Mouse (Mus musculus) midbrain, embryonic 13.5 days (tissue): ENCODE measurements at regions not wholly inside any gene's neighbourhood (a gene's known extent, or its start where the extent isn't known, plus 50 kb on each side); places are given as distances from the start of the nearest gene placed in this dataset.
A peak's percentile ranks its signal among the peaks of the same experiment; 100 is the strongest.
"Not testable (repeated sequence)": the region's sequence is repeated elsewhere in the genome, so short reads cannot be mapped to it uniquely, and the experiment has no call there.

Experiments used
- ATAC-seq: fragments of 200-750 bp; cut with Nextera tagmentation; 2 replicates; pipeline ENCODE4 v1.8.0; 2017; ENCODE audit warnings: mild to moderate bottlenecking, moderate TSS enrichment, moderate library complexity
- H3K27ac ChIP-seq: fragments of 300-500 bp; sonication (generic); 2 replicates; pipeline ENCODE4 v1.5.1; 2015; ENCODE audit warnings: inconsistent platforms, mild to moderate bottlenecking, moderate library complexity
- H3K27me3 ChIP-seq: fragments of 300-500 bp; sonication (generic); 2 replicates; pipeline ENCODE4 v1.6.1; 2015; ENCODE audit warnings: mild to moderate bottlenecking, inconsistent platforms
- H3K36me3 ChIP-seq: fragments of 300-500 bp; sonication (generic); 2 replicates; pipeline ENCODE4 v1.6.1; 2015; ENCODE audit warnings: mild to moderate bottlenecking, inconsistent platforms
- H3K4me1 ChIP-seq: fragments of 300-500 bp; sonication (generic); replicated peaks from 2 replicates; pipeline ENCODE4 v1.6.1; 2015; ENCODE audit warnings: inconsistent platforms
- H3K4me2 ChIP-seq: fragments of 300-500 bp; sonication (generic); replicated peaks from 2 replicates; pipeline ENCODE4 v1.6.1; 2015; ENCODE audit warnings: moderate library complexity, mild to moderate bottlenecking, inconsistent platforms
- H3K4me3 ChIP-seq: fragments of 300-500 bp; sonication (generic); replicated peaks from 2 replicates; pipeline ENCODE4 v1.5.1; 2015; ENCODE audit warnings: mild to moderate bottlenecking, inconsistent platforms
- H3K9ac ChIP-seq: fragments of 300-500 bp; sonication (generic); replicated peaks from 2 replicates; pipeline ENCODE4 v1.6.1; 2015; ENCODE audit warnings: mild to moderate bottlenecking, inconsistent platforms
- H3K9me3 ChIP-seq: fragments of 300-500 bp; sonication (generic); 2 replicates; pipeline ENCODE4 v1.6.1; 2016; ENCODE audit warnings: mild to moderate bottlenecking, inconsistent platforms
- WGBS: fragments of 180-500 bp; shearing (Covaris S2); methylation state at CpG from one replicate; pipeline ENCODE4 v1.1.7; 2015; 5-methylcytosine and 5-hydroxymethylcytosine counted together

- no peak for ATAC-seq
- no peak overlapping the region for H3K4me3 ChIP-seq
- H3K4me1 ChIP-seq, result no peaks in the 10 kb centered on the region
- H3K27ac ChIP-seq, result no peak overlapping the region
- H3K9ac ChIP-seq, result no peak overlapping the region
- H3K27me3 ChIP-seq, result no peaks in the 10 kb centered on the region
- H3K36me3 ChIP-seq, result no peaks in the 10 kb centered on the region
- H3K9me3 ChIP-seq, result no peaks in the 10 kb centered on the region
- H3K4me2 ChIP-seq, result no peak overlapping the region
- 82% methylated on average over 12 of the region's 12 CpGs for WGBS
These were observed 58.3 kb downstream of the Vcpkmt start for GRCm38 (mm10) chr12:69524337-69525035.

- no peak for ATAC-seq
- H3K27ac ChIP-seq, result no peak overlapping the region
- H3K9ac ChIP-seq, result no peak overlapping the region
- H3K4me2 ChIP-seq, result no peak overlapping the region
- H3K27me3 ChIP-seq, result no peaks in the 10 kb centered on the region
- H3K36me3 ChIP-seq, result no peaks in the 10 kb centered on the region
- H3K9me3 ChIP-seq, result no peaks in the 10 kb centered on the region
- WGBS, result 94% methylated on average over 2 of the region's 2 CpGs
- H3K4me3 ChIP-seq, result no peak overlapping the region
- no peaks in the 10 kb centered on the region for H3K4me1 ChIP-seq
These were observed 63.0 kb downstream of the Vcpkmt start for GRCm38 (mm10) chr12:69519869-69520268.

- 80% methylated on average over 2 of the region's 2 CpGs for WGBS
- no peak overlapping the region for H3K27ac ChIP-seq
- H3K4me1 ChIP-seq, result no peaks in the 10 kb centered on the region
- H3K4me2 ChIP-seq, result no peak overlapping the region
- H3K4me3 ChIP-seq, result no peak overlapping the region
- no peaks in the 10 kb centered on the region for H3K9me3 ChIP-seq
- H3K36me3 ChIP-seq, result no peaks in the 10 kb centered on the region
- no peak overlapping the region for H3K9ac ChIP-seq
- no peaks in the 10 kb centered on the region for H3K27me3 ChIP-seq
- no peak for ATAC-seq
These were observed 63.8 kb downstream of the Vcpkmt start for GRCm38 (mm10) chr12:69519028-69519427.

GRCm38 (mm10) chr12:69517616-69518015 is 65.2 kb downstream of the Vcpkmt start:
- no peaks in the 10 kb centered on the region for H3K9me3 ChIP-seq
- no peaks in the 10 kb centered on the region for H3K4me1 ChIP-seq
- ATAC-seq, result no peak
- H3K27me3 ChIP-seq, result no peaks in the 10 kb centered on the region
- no peak overlapping the region for H3K4me2 ChIP-seq
- no peak overlapping the region for H3K27ac ChIP-seq
- H3K9ac ChIP-seq, result no peak overlapping the region
- H3K4me3 ChIP-seq, result no peak overlapping the region
- 75% methylated on average over 3 of the region's 3 CpGs for WGBS
- no peaks in the 10 kb centered on the region for H3K36me3 ChIP-seq

- Histone ChIP-seq H3K9ac (no peak overlapping the region), H3K4me2 (no peak overlapping the region), H3K4me1 (no peaks in the 10 kb centered on the region), H3K27ac (no peak overlapping the region), H3K9me3 (no peaks in the 10 kb centered on the region), H3K27me3 (no peaks in the 10 kb centered on the region), H3K36me3 (no peaks in the 10 kb centered on the region), H3K4me3 (no peak overlapping the region)
- ATAC-seq, result no peak
- WGBS, result 88% methylated on average over 10 of the region's 10 CpGs
These were observed 66.4 kb downstream of the Vcpkmt start for GRCm38 (mm10) chr12:69516314-69516916.

GRCm38 (mm10) chr12:69515850-69516249 is 67.0 kb downstream of the Vcpkmt start:
- ATAC-seq, result no peak
- H3K9ac ChIP-seq, result no peak overlapping the region
- H3K9me3 ChIP-seq, result no peaks in the 10 kb centered on the region
- H3K4me3 ChIP-seq, result no peak overlapping the region
- H3K36me3 ChIP-seq, result no peaks in the 10 kb centered on the region
- H3K27me3 ChIP-seq, result no peaks in the 10 kb centered on the region
- H3K4me2 ChIP-seq, result no peak overlapping the region
- no peak overlapping the region for H3K27ac ChIP-seq
- H3K4me1 ChIP-seq, result no peaks in the 10 kb centered on the region

- Histone ChIP-seq H3K36me3 (no peaks in the 10 kb centered on the region), H3K9me3 (no peaks in the 10 kb centered on the region), H3K4me1 (no peaks in the 10 kb centered on the region), H3K27me3 (no peaks in the 10 kb centered on the region), H3K4me2 (no peak overlapping the region), H3K9ac (no peak overlapping the region), H3K27ac (no peak overlapping the region), H3K4me3 (no peak overlapping the region)
- no peak for ATAC-seq
- WGBS, result 70% methylated on average over 9 of the region's 9 CpGs
These were observed 67.7 kb downstream of the Vcpkmt start for GRCm38 (mm10) chr12:69515117-69515516.

- no peak for ATAC-seq
- H3K9ac ChIP-seq, result no peak overlapping the region
- H3K4me3 ChIP-seq, result no peak overlapping the region
- no peak overlapping the region for H3K4me2 ChIP-seq
- no peaks in the 10 kb centered on the region for H3K4me1 ChIP-seq
- H3K27ac ChIP-seq, result no peak overlapping the region
- no peaks in the 10 kb centered on the region for H3K36me3 ChIP-seq
- 83% methylated on average over 4 of the region's 4 CpGs for WGBS
- no peaks in the 10 kb centered on the region for H3K9me3 ChIP-seq
- no peaks in the 10 kb centered on the region for H3K27me3 ChIP-seq
These were observed 69.7 kb downstream of the Vcpkmt start for GRCm38 (mm10) chr12:69513166-69513565.

GRCm38 (mm10) chr12:69510736-69511135 is 72.1 kb downstream of the Vcpkmt start:
- no peak for ATAC-seq
- Histone ChIP-seq H3K27me3 (no peaks in the 10 kb centered on the region), H3K4me1 (no peaks in the 10 kb centered on the region), H3K4me2 (no peak overlapping the region), H3K27ac (no peak overlapping the region), H3K9me3 (no peaks in the 10 kb centered on the region), H3K4me3 (no peak overlapping the region), H3K9ac (no peak overlapping the region), H3K36me3 (no peaks in the 10 kb centered on the region)
- WGBS, result 31% methylated on average over 4 of the region's 4 CpGs

- H3K9me3 ChIP-seq, H3K27me3 ChIP-seq, H3K4me2 ChIP-seq, H3K27ac ChIP-seq, H3K4me1 ChIP-seq, H3K4me3 ChIP-seq, ATAC-seq, H3K36me3 ChIP-seq, H3K9ac ChIP-seq: not testable (repeated sequence)
- 58% methylated on average over 1 of the region's 1 CpGs for WGBS
These were observed 73.6 kb downstream of the Vcpkmt start for GRCm38 (mm10) chr12:69509180-69509579.

GRCm38 (mm10) chr12:69507906-69508305 is 74.9 kb downstream of the Vcpkmt start:
- no peak overlapping the region for H3K4me3 ChIP-seq
- no peaks in the 10 kb centered on the region for H3K27me3 ChIP-seq
- no peaks in the 10 kb centered on the region for H3K36me3 ChIP-seq
- no peak overlapping the region for H3K4me2 ChIP-seq
- no peak overlapping the region for H3K9ac ChIP-seq
- 95% methylated on average over 6 of the region's 6 CpGs for WGBS
- H3K4me1 ChIP-seq, result peaks cover 2% of the 10 kb centered on the region; the same call in 1 of the 2 replicates
- no peak for ATAC-seq
- no peak overlapping the region for H3K27ac ChIP-seq
- H3K9me3 ChIP-seq, result no peaks in the 10 kb centered on the region

GRCm38 (mm10) chr12:69507333-69507732 is 75.5 kb downstream of the Vcpkmt start:
- peaks cover 7% of the 10 kb centered on the region for H3K4me1 ChIP-seq
- H3K4me3 ChIP-seq, result no peak overlapping the region
- ATAC-seq, result no peak
- 80% methylated on average over 3 of the region's 3 CpGs for WGBS
- no peaks in the 10 kb centered on the region for H3K36me3 ChIP-seq
- H3K27ac ChIP-seq, result no peak overlapping the region
- no peak overlapping the region for H3K9ac ChIP-seq
- no peaks in the 10 kb centered on the region for H3K9me3 ChIP-seq
- no peaks in the 10 kb centered on the region for H3K27me3 ChIP-seq
- no peak overlapping the region for H3K4me2 ChIP-seq

GRCm38 (mm10) chr12:69502706-69503070 is 80.1 kb downstream of the Vcpkmt start:
- Histone ChIP-seq H3K4me2 (peak overlapping the region; percentile 33; the same call in 1 of the 2 replicates), H3K4me1 (peaks cover 19% of the 10 kb centered on the region), H3K27me3 (peaks cover 6% of the 10 kb centered on the region), H3K27ac (peak overlapping the region; percentile 69), H3K4me3 (no peak overlapping the region), H3K9ac (peak overlapping the region; percentile 19; the same call in 1 of the 2 replicates), H3K36me3 (no peaks in the 10 kb centered on the region), H3K9me3 (no peaks in the 10 kb centered on the region)
- ATAC-seq, result peak; percentile 28; the same call in 1 of the 2 replicates
- 79% methylated on average over 6 of the region's 6 CpGs for WGBS
